In the genomic region with DNA sequence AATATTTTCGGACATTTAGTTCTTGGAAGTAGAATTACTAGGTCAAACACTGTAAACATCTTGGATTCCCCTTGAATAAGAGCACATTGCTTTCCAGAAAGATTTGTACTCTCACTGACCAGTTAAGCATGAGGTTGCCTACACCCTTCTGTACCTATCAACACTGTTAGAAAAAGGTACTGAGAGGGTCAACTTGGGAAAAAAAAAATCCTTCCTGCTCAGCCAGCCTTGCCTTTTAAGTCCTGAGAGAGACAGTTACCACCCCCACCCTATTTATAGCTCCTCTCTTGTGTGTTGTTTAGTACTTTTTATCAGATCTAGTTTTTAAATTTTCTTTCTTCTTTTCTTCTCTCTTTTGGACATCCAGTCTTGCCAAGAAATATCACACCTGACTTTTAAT, we compare ENCODE assay signal across 25 mouse cellular contexts. TPM values are rescaled to one million over a fixed set of nuclear protein-coding genes. Genes with fewer than 3 reads are reported as not detected.
DNase-seq lines count a peak whose midpoint lies in the region; TF ChIP-seq lines count a peak whose summit lies in the region.
"Had no signal": no experiment of that assay in that cellular context is flagged by ENCODE, and none has a peak within 500 bp of the region (broad histone marks: within the 10 kb centered on the region; RNA-seq: fewer than 3 reads in every experiment).

No protein-coding gene starts in this region.

- peak overlapping the region; percentile 37 for H3K9ac ChIP-seq in MEL (ENCODE audit: control insufficient read depth, low read depth, low read length, poor library complexity, severe bottlenecking)
- H3K9ac ChIP-seq: hindbrain, embryonic 12.5 days; liver, embryonic 14.5 days; neural tube, embryonic 12.5 days had no signal

- no peak for TF ChIP-seq CTCF in gastrocnemius, adult 2 months (IDR thresholded peaks at IDR 0.05)
- no peak for TF ChIP-seq CTCF in thymus, adult 2 months (IDR thresholded peaks at IDR 0.05; ENCODE audit: borderline replicate concordance, control insufficient read depth, extremely low read depth, insufficient read depth, low read length, poor library complexity)
- TF ChIP-seq CTCF in MEL (IDR thresholded peaks at IDR 0.05 in 2 of 3, conservative IDR thresholded peaks at IDR 0.05 in 1 of 3; ENCODE audit: control insufficient read depth in 1 of 3, insufficient read depth in 1 of 3, low read depth in 2 of 3, low read length in 3 of 3, poor library complexity in 1 of 3, severe bottlenecking in 1 of 3) = no peak

- no peak overlapping the region for H3K4me3 ChIP-seq in gastrocnemius, adult 2 months
- no peak overlapping the region for H3K4me3 ChIP-seq in thymus, adult 2 months (ENCODE audit: control insufficient read depth, insufficient read depth, low read length)
- H3K4me3 ChIP-seq in MEL (ENCODE audit: control insufficient read depth in 1 of 2, insufficient read depth in 1 of 2, low read depth in 2 of 2, low read length in 2 of 2) = peak overlapping the region in 1 of 2 experiments; percentile 47; a peak in 2 of 4 replicates
- H3K4me3 ChIP-seq: heart, adult 2 months; hindbrain, embryonic 12.5 days; neural tube, embryonic 12.5 days had no signal

- 76% methylated on average over 1 of the region's 1 CpGs for WGBS in thymus, adult 2 months

- intact Hi-C loops in gastrocnemius, adult 2 months (cut with DNase I) = no loop called here

- no peaks in the 10 kb centered on the region for H3K9me3 ChIP-seq in MEL (replicated peaks; ENCODE audit: insufficient read depth, low read length)
- H3K9me3 ChIP-seq: hindbrain, embryonic 12.5 days; neural tube, embryonic 12.5 days had no signal

- no peak for TF ChIP-seq POLR2A in thymus, adult 2 months (IDR thresholded peaks at IDR 0.05; ENCODE audit: control insufficient read depth, extremely low read depth, insufficient read depth, low read length, poor library complexity)
- no peak for TF ChIP-seq POLR2A in MEL (IDR thresholded peaks at IDR 0.05; ENCODE audit: control insufficient read depth in 1 of 2, insufficient read depth in 1 of 2, low read depth in 1 of 2, low read length in 2 of 2, poor library complexity in 1 of 2)

- no peaks in the 10 kb centered on the region for H3K36me3 ChIP-seq in thymus, adult 2 months (ENCODE audit: control insufficient read depth, insufficient read depth, low read length)
- H3K36me3 ChIP-seq in MEL (ENCODE audit: control insufficient read depth in 1 of 2, insufficient read depth in 2 of 2, low read length in 2 of 2) = peaks cover 0 to 41% of the 10 kb centered on the region in 2 experiments; a peak in 2 of 4 replicates
- no peaks in the 10 kb centered on the region for H3K36me3 ChIP-seq in splenic B cell, adult 2 months (ENCODE audit: control insufficient read depth, insufficient read depth, low read length, poor library complexity, severe bottlenecking)
- H3K36me3 ChIP-seq: hindbrain, embryonic 12.5 days; neural tube, embryonic 12.5 days had no signal

- TF ChIP-seq RAD21 in MEL (IDR thresholded peaks at IDR 0.05; ENCODE audit: low read depth, low read length) = no peak

- no peaks in the 10 kb centered on the region; the same call in 1 of the 2 replicates for H3K79me2 ChIP-seq in MEL (ENCODE audit: control insufficient read depth, insufficient read depth, low read length, poor library complexity)

- H3K27ac ChIP-seq in gastrocnemius, adult 2 months = peak overlapping the region; percentile 31; the same call in 1 of the 2 replicates
- peak overlapping the region; percentile 41; the same call in 1 of the 2 replicates for H3K27ac ChIP-seq in thymus, adult 2 months (ENCODE audit: control insufficient read depth, insufficient read depth, low read length)
- H3K27ac ChIP-seq in MEL (ENCODE audit: control insufficient read depth, low read depth, low read length) = peak overlapping the region; percentile 60
- H3K27ac ChIP-seq: hindbrain, embryonic 12.5 days; hindbrain, postnatal 0 days; kidney, postnatal 0 days; liver, embryonic 14.5 days; neural tube, embryonic 12.5 days had no signal

- no peaks in the 10 kb centered on the region for H3K27me3 ChIP-seq in thymus, adult 2 months (ENCODE audit: control insufficient read depth, insufficient read depth, low read length)
- no peaks in the 10 kb centered on the region for H3K27me3 ChIP-seq in MEL (ENCODE audit: control insufficient read depth in 1 of 2, insufficient read depth in 2 of 2, low read length in 2 of 2)
- H3K27me3 ChIP-seq in splenic B cell, adult 2 months (ENCODE audit: control insufficient read depth, insufficient read depth, low read length, poor library complexity, severe bottlenecking) = no peaks in the 10 kb centered on the region
- H3K27me3 ChIP-seq: hindbrain, embryonic 12.5 days; neural tube, embryonic 12.5 days had no signal

- peaks cover 19% of the 10 kb centered on the region for H3K4me1 ChIP-seq in thymus, adult 2 months (replicated peaks; ENCODE audit: control insufficient read depth, insufficient read depth, low read length)
- peaks cover 23 to 26% of the 10 kb centered on the region in 2 experiments for H3K4me1 ChIP-seq in MEL (ENCODE audit: control insufficient read depth in 1 of 2, insufficient read depth in 2 of 2, low read length in 2 of 2)
- H3K4me1 ChIP-seq: hindbrain, embryonic 12.5 days; neural tube, embryonic 12.5 days had no signal

- no peak for TF ChIP-seq EP300 in MEL (IDR thresholded peaks at IDR 0.05; ENCODE audit: low read depth in 1 of 2, low read length in 2 of 2)

- DNase-seq in gastrocnemius, adult 2 months = no peak
- no peak for DNase-seq in gastrocnemius, adult 18-20 months (ENCODE audit: low spot score)
- no peak for DNase-seq in thymus, adult 2 months
- no peak for DNase-seq in thymus, postnatal 25 days
- peak; percentile 40 for DNase-seq in MEL (ENCODE audit: low read depth, low spot score)
- peak; percentile 12 for DNase-seq in splenic B cell, adult 2 months (ENCODE audit: low read depth, low spot score)
- no peak for DNase-seq in cerebellum, postnatal 25 days
- no peak for DNase-seq in kidney, postnatal 14 days
- DNase-seq: adrenal gland, adult 2 months; adrenal gland, postnatal 36 days; cerebellum, adult 2 months; cerebellum, postnatal 14 days; gastrocnemius, postnatal 36 days; kidney, adult 8-10 months; layer of hippocampus, adult 9-11 months; liver; lung, adult 2 months; lung, postnatal 14 days; thymus, adult 18-20 months had no signal

TF ChIP-seq in MEL, 35 proteins besides CTCF, POLR2A, EP300 and RAD21:
- no peak for TF ChIP-seq USF1 (IDR thresholded peaks at IDR 0.05; ENCODE audit: low read depth, low read length)
- TF ChIP-seq GATA1 (IDR thresholded peaks at IDR 0.05; ENCODE audit: low read depth, low read length) = no peak
- TF ChIP-seq NELFE (IDR thresholded peaks at IDR 0.05; ENCODE audit: low read depth, low read length) = no peak
- no peak for TF ChIP-seq RCOR1 (IDR thresholded peaks at IDR 0.05; ENCODE audit: low read depth, low read length)
- no peak for TF ChIP-seq MYB (IDR thresholded peaks at IDR 0.05; ENCODE audit: low read depth, low read length)
- TF ChIP-seq ZMIZ1 (IDR thresholded peaks at IDR 0.05; ENCODE audit: low read depth, low read length) = no peak
- TF ChIP-seq SMC3 (IDR thresholded peaks at IDR 0.05; ENCODE audit: low read depth, low read length) = no peak
- TF ChIP-seq KAT2A (conservative IDR thresholded peaks at IDR 0.05; ENCODE audit: low read depth, low read length) = no peak
- no peak for TF ChIP-seq BHLHE40 (IDR thresholded peaks at IDR 0.05; ENCODE audit: borderline replicate concordance, low read depth, low read length)
- no peak for TF ChIP-seq CHD2 (IDR thresholded peaks at IDR 0.05; ENCODE audit: low read length)
- no peak for TF ChIP-seq POLR2AphosphoS5 (IDR thresholded peaks at IDR 0.05; ENCODE audit: borderline replicate concordance, low read depth, low read length)
- no peak for TF ChIP-seq JUND (IDR thresholded peaks at IDR 0.05; ENCODE audit: low read depth, low read length)
- no peak for TF ChIP-seq NRF1 (IDR thresholded peaks at IDR 0.05; ENCODE audit: insufficient read depth, low read depth, low read length, poor library complexity, severe bottlenecking)
- TF ChIP-seq USF2 (IDR thresholded peaks at IDR 0.05; ENCODE audit: borderline replicate concordance in 1 of 2, insufficient read depth in 1 of 2, low read depth in 1 of 2, low read length in 2 of 2) = no peak
- TF ChIP-seq GABPA (IDR thresholded peaks at IDR 0.05; ENCODE audit: low read depth, low read length) = no peak
- TF ChIP-seq MAZ (IDR thresholded peaks at IDR 0.05; ENCODE audit: low read depth, low read length) = no peak
- TF ChIP-seq TAL1 (IDR thresholded peaks at IDR 0.05; ENCODE audit: low read length) = no peak

RNA-seq across cellular contexts. Expression of a gene that starts 48.2 kb away (rescaled TPM):
- total RNA-seq in gastrocnemius, adult 2 months (2021) = 1 to 10 TPM; 1.8 to 2.1 TPM
- total RNA-seq in gastrocnemius, adult 18-20 months (2021) = 1 to 10 TPM; 1.3 to 1.7 TPM
- 41.0 and 41.8 TPM in 2 replicates for polyA plus RNA-seq in thymus, adult 2 months (2012; rRNA removed)
- total RNA-seq in MEL (2012; rRNA removed) = 0.54 and 0.56 TPM in 2 replicates
- under 1 TPM in 1 of 2 experiments, not detected in 1; 0.38 TPM for polyA plus RNA-seq in MEL (2012; ENCODE audit: insufficient read depth in 1 of 2, insufficient read length in 2 of 2, low read depth in 1 of 2, low replicate concordance in 2 of 2, missing spikeins in 1 of 2)

Comparison
In these comparisons a context has a peak if more than half of its experiments do, and no peak if none do; other contexts are left out.
1. DNase-seq: peak in MEL (single experiment) and splenic B cell, adult 2 months (single experiment); none in gastrocnemius, adult 2 months (single experiment), gastrocnemius, adult 18-20 months (single experiment), thymus, adult 2 months (single experiment), thymus, postnatal 25 days (single experiment), cerebellum, postnatal 25 days (0 of 2) and kidney, postnatal 14 days (single experiment).
2. Peak in every context shown above with its lines, with median percentiles within 50 percentile points of each other: H3K27ac ChIP-seq.